Mouse (Mus musculus) stomach, embryonic 16.5 days (tissue): ENCODE measurements around the gene Rab13. TPM values are rescaled to one million over a fixed set of nuclear protein-coding genes. Genes with fewer than 3 reads are reported as not detected.

Experiments used
- ATAC-seq: fragments of 200-750 bp; cut with Nextera tagmentation; 2 replicates; pipeline ENCODE4 v1.8.0; 2017; ENCODE audit warnings: moderate number of reproducible peaks, moderate TSS enrichment; ENCODE audit not compliant: insufficient read depth, low FRiP score
- H3K27ac ChIP-seq: fragments of 300-500 bp; sonication (generic); 2 replicates; pipeline ENCODE4 v1.5.1; 2014; ENCODE audit warnings: low read length
- H3K27me3 ChIP-seq: fragments of 300-500 bp; sonication (generic); 2 replicates; pipeline ENCODE4 v1.6.1; 2014; ENCODE audit warnings: low read length, control low read depth, mixed read lengths; ENCODE audit not compliant: control insufficient read depth, insufficient read depth
- H3K36me3 ChIP-seq: fragments of 300-500 bp; sonication (generic); 2 replicates; pipeline ENCODE4 v1.6.1; 2014; ENCODE audit warnings: low read length; ENCODE audit not compliant: control insufficient read depth, insufficient read depth
- H3K4me1 ChIP-seq: fragments of 300-500 bp; sonication (generic); 2 replicates; pipeline ENCODE4 v1.6.1; 2014; ENCODE audit warnings: low read length, control low read depth, mixed read lengths; ENCODE audit not compliant: control insufficient read depth, insufficient read depth
- H3K4me2 ChIP-seq: fragments of 300-500 bp; sonication (generic); 2 replicates; pipeline ENCODE4 v1.6.1; 2014; ENCODE audit warnings: low read depth, low read length, mixed read lengths
- H3K4me3 ChIP-seq: fragments of 300-500 bp; sonication (generic); replicated peaks from 2 replicates; pipeline ENCODE4 v1.5.1; 2014; ENCODE audit warnings: mild to moderate bottlenecking, low read length
- H3K9ac ChIP-seq: fragments of 300-500 bp; sonication (generic); 2 replicates; pipeline ENCODE4 v1.6.1; 2014; ENCODE audit warnings: low read length
- H3K9me3 ChIP-seq: fragments of 300-500 bp; sonication (generic); replicated peaks from 2 replicates; pipeline ENCODE4 v1.6.1; 2016; ENCODE audit warnings: low read length, control low read depth; ENCODE audit not compliant: control insufficient read depth
- WGBS: fragments of 180-500 bp; shearing (Covaris S2); extraction: QIAGEN DNeasy Blood & Tissue Kit; methylation state at CpG from one replicate; pipeline ENCODE4 v1.1.7; 2014; 5-methylcytosine and 5-hydroxymethylcytosine counted together
- polyA plus RNA-seq: library from polyadenylated mRNA; unstranded; fragments of >200 nt; fragmentation: Nextera tagmentation; extraction: Ambion mirVana; gene quantifications from 2 replicates; pipeline ENCODE4 v1.2.1, GENCODE M21; 2015

Gene Rab13
- polyA plus RNA-seq, 1 experiment from 2014 or later: 33.1 TPM

DNA sequence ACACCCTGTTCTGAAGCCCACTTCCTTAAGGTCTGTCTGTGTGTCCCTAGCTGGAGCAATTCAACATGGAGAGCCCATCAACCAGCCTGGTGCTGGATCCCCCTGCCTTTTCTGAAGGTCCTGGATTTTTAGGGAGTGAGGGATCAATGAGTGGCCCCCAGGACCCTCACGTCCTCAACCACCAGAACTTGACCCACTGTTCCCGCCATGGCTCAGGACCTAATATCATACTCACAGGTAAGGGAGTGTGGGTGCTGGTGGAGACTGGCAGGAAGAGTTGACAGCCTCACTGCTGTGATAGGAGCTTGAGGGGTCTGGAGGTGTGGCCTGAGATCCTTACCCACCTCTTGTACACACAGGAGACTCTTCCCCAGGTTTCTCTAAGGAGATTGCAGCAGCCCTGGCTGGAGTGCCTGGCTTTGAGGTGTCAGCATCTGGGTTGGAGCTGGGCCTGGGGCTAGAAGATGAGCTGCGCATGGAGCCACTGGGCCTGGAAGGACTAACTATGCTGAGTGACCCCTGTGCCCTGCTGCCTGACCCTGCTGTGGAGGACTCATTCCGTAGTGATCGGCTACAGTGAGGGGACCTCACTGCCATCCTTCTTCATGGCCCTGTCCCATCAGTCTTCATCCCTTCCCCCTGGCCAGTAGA is 49.8 kb downstream of the Rab13 start:
- H3K9ac ChIP-seq: no peak overlapping the region
- H3K9me3 ChIP-seq: no peaks in the 10 kb centered on the region
- no peak overlapping the region for H3K4me3 ChIP-seq
- no peak overlapping the region for H3K27ac ChIP-seq
- no peak overlapping the region for H3K4me2 ChIP-seq
- 82% methylated on average over 5 of the region's 5 CpGs for WGBS
- ATAC-seq: no peak
- no peaks in the 10 kb centered on the region for H3K27me3 ChIP-seq
- H3K36me3 ChIP-seq: 0 out of 2 replicates have a peak, but pooled peaks cover 14% of the 10 kb centered on the region
- peaks cover 16% of the 10 kb centered on the region for H3K4me1 ChIP-seq

DNA sequence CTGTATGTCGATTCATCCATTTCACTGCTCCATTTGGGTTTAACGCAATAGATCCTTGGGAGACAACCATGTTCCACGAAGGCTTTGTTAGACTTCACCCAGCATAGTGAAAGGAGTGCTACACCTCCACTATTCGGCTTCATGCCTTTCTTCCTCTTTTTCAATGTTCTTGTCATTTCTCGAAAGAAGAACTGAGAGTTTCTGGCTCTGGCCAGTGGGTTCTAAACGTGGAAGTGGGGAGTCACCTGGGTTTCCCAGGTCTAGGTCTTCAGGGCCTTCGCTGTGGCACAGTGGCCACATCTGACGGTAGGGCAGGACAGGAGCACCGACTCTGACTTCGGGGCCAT is 51.2 kb downstream of the Rab13 start:
- peak overlapping the region; percentile 80 for H3K4me3 ChIP-seq
- WGBS: 30% methylated on average over 10 of the region's 10 CpGs
- no peaks in the 10 kb centered on the region for H3K9me3 ChIP-seq
- ATAC-seq: no peak
- H3K27ac ChIP-seq: peak overlapping the region; percentile 35; the same call in 1 of the 2 replicates
- no peaks in the 10 kb centered on the region for H3K27me3 ChIP-seq
- peak overlapping the region; percentile 76 for H3K4me2 ChIP-seq
- peaks cover 16% of the 10 kb centered on the region for H3K4me1 ChIP-seq
- H3K36me3 ChIP-seq: 0 out of 2 replicates have a peak, but pooled peaks cover 10% of the 10 kb centered on the region
- H3K9ac ChIP-seq: peak overlapping the region; percentile 90

GRCm38 (mm10) chr3:90265034-90265931 is 51.8 kb downstream of the Rab13 start, which contains the start of gene Dennd4b:
Gene Dennd4b, plus strand, starts transcription at chr3:90265185.
- no peaks in the 10 kb centered on the region for H3K27me3 ChIP-seq
- no peaks in the 10 kb centered on the region for H3K9me3 ChIP-seq
- peak within 1 kb of the TSS; percentile 90 for H3K9ac ChIP-seq
- ATAC-seq: peak; percentile 93
- peak within 1 kb of the TSS; percentile 80 for H3K4me3 ChIP-seq
- H3K4me2 ChIP-seq: peak within 1 kb of the TSS; percentile 76
- WGBS: under 1% methylated on average over 68 of the region's 87 CpGs
- H3K4me1 ChIP-seq: peaks cover 16% of the 10 kb centered on the region
- H3K27ac ChIP-seq: peak within 1 kb of the TSS; percentile 98
- 0 out of 2 replicates have a peak, but pooled peaks cover 4% of the 10 kb centered on the region for H3K36me3 ChIP-seq

GRCm38 (mm10) chr3:90265932-90266741 is 52.6 kb downstream of the Rab13 start:
- H3K4me1 ChIP-seq: peaks cover 16% of the 10 kb centered on the region
- no peaks in the 10 kb centered on the region for H3K36me3 ChIP-seq
- H3K4me3 ChIP-seq: peak overlapping the region; percentile 80
- ATAC-seq: no peak; the same call in 1 of the 2 replicates
- H3K9me3 ChIP-seq: no peaks in the 10 kb centered on the region
- H3K27ac ChIP-seq: peak overlapping the region; percentile 98
- peak overlapping the region; percentile 90 for H3K9ac ChIP-seq
- H3K4me2 ChIP-seq: peak overlapping the region; percentile 76
- no peaks in the 10 kb centered on the region for H3K27me3 ChIP-seq
- 22% methylated on average over 16 of the region's 16 CpGs for WGBS

GRCm38 (mm10) chr3:90266901-90267775 is 53.6 kb downstream of the Rab13 start:
- no peak for ATAC-seq
- Histone ChIP-seq H3K9ac (0 out of 2 replicates have a peak overlapping the region, but pooled peaks have one; percentile 90), H3K36me3 (no peaks in the 10 kb centered on the region), H3K4me2 (no peak overlapping the region), H3K4me3 (no peak overlapping the region), H3K27me3 (no peaks in the 10 kb centered on the region), H3K27ac (no peak overlapping the region), H3K9me3 (no peaks in the 10 kb centered on the region), H3K4me1 (peaks cover 16% of the 10 kb centered on the region)
- WGBS: 89% methylated on average over 20 of the region's 20 CpGs

- H3K27me3 ChIP-seq: no peaks in the 10 kb centered on the region
- WGBS: 95% methylated on average over 11 of the region's 11 CpGs
- peaks cover 6% of the 10 kb centered on the region for H3K36me3 ChIP-seq
- H3K9ac ChIP-seq: no peak overlapping the region
- no peak overlapping the region for H3K4me2 ChIP-seq
- H3K4me1 ChIP-seq: peaks cover 16% of the 10 kb centered on the region
- no peak for ATAC-seq
- H3K27ac ChIP-seq: no peak overlapping the region
- no peaks in the 10 kb centered on the region for H3K9me3 ChIP-seq
- no peak overlapping the region for H3K4me3 ChIP-seq
Measured at GRCm38 (mm10) chr3:90268190-90268589, 54.7 kb downstream of the Rab13 start.

DNA sequence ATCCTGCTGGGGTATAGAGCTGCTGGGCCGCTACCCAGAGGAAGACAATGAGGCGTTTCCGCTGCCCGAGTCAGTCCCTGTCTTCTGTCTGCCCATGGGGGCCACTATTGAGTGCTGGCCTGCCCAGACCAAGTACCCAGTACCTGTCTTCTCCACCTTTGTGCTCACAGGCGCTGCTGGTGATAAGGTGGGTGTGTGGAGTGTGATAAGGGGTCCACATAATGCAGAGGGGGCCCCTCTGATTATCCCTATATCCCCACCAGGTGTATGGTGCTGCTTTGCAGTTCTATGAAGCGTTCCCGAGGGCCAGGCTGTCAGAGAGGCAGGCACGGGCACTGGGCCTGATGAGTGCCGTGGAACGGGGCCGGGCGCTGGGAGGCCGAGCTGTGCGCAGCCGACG is 55.5 kb downstream of the Rab13 start:
- Histone ChIP-seq H3K27ac (no peak overlapping the region), H3K27me3 (no peaks in the 10 kb centered on the region), H3K4me3 (no peak overlapping the region), H3K4me1 (peaks cover 16% of the 10 kb centered on the region), H3K4me2 (no peak overlapping the region), H3K36me3 (peaks cover 6% of the 10 kb centered on the region), H3K9ac (no peak overlapping the region), H3K9me3 (no peaks in the 10 kb centered on the region)
- 87% methylated on average over 16 of the region's 16 CpGs for WGBS
- no peak for ATAC-seq

GRCm38 (mm10) chr3:90270784-90271183 is 57.3 kb downstream of the Rab13 start:
- Histone ChIP-seq H3K27ac (no peak overlapping the region), H3K9ac (no peak overlapping the region), H3K4me3 (no peak overlapping the region), H3K27me3 (no peaks in the 10 kb centered on the region), H3K4me2 (no peak overlapping the region), H3K4me1 (peaks cover 7% of the 10 kb centered on the region), H3K36me3 (peaks cover 6% of the 10 kb centered on the region), H3K9me3 (no peaks in the 10 kb centered on the region)
- WGBS: 92% methylated on average over 8 of the region's 8 CpGs
- no peak for ATAC-seq
